Mouse (Mus musculus) forebrain, embryonic 13.5 days (tissue): Measurements from ENCODE around the gene Slc27a5. TPM values are rescaled to one million over a fixed set of nuclear protein-coding genes. Genes with fewer than 3 reads are reported as not detected.
A peak's percentile ranks its signal among the peaks of the same experiment; 100 is the strongest.

ENCODE experiments used
- ATAC-seq: fragments of 200-750 bp; cut with Nextera tagmentation; 2 replicates; pipeline ENCODE4 v1.8.0; 2017
- H3K27ac ChIP-seq: fragments of 300-500 bp; sonication (generic); 2 replicates; pipeline ENCODE4 v1.5.1; 2015; ENCODE audit warnings: inconsistent platforms, mild to moderate bottlenecking, moderate library complexity
- H3K27me3 ChIP-seq: fragments of 300-500 bp; sonication (generic); 2 replicates; pipeline ENCODE4 v1.6.1; 2015; ENCODE audit warnings: mild to moderate bottlenecking, inconsistent platforms
- H3K36me3 ChIP-seq: fragments of 300-500 bp; sonication (generic); 2 replicates; pipeline ENCODE4 v1.6.1; 2015; ENCODE audit warnings: mild to moderate bottlenecking, inconsistent platforms; ENCODE audit not compliant: poor library complexity, severe bottlenecking
- H3K4me1 ChIP-seq: fragments of 300-500 bp; sonication (generic); 2 replicates; pipeline ENCODE4 v1.6.1; 2015; ENCODE audit warnings: inconsistent platforms
- H3K4me2 ChIP-seq: fragments of 300-500 bp; sonication (generic); 2 replicates; pipeline ENCODE4 v1.6.1; 2015; ENCODE audit warnings: inconsistent platforms, mild to moderate bottlenecking, moderate library complexity
- H3K4me3 ChIP-seq: fragments of 300-500 bp; sonication (generic); 2 replicates; pipeline ENCODE4 v1.5.1; 2015; ENCODE audit warnings: mild to moderate bottlenecking, inconsistent platforms
- H3K9ac ChIP-seq: fragments of 300-500 bp; sonication (generic); 2 replicates; pipeline ENCODE4 v1.6.1; 2015; ENCODE audit warnings: mild to moderate bottlenecking, inconsistent platforms
- H3K9me3 ChIP-seq: fragments of 300-500 bp; sonication (generic); replicated peaks from 2 replicates; pipeline ENCODE4 v1.6.1; 2016; ENCODE audit warnings: inconsistent platforms
- WGBS: fragments of 180-500 bp; shearing (Covaris S2); methylation state at CpG from one replicate; pipeline ENCODE4 v1.1.7; 2015; 5-methylcytosine and 5-hydroxymethylcytosine counted together
- polyA plus RNA-seq: library from polyadenylated mRNA; unstranded; fragments of >200 nt; fragmentation: Nextera tagmentation; extraction: Ambion mirVana; gene quantifications from 2 replicates; pipeline ENCODE4 v1.2.1, GENCODE M21; 2015

Gene Slc27a5
- polyA plus RNA-seq, 1 experiment from 2014 or later: 0.12 TPM

DNA sequence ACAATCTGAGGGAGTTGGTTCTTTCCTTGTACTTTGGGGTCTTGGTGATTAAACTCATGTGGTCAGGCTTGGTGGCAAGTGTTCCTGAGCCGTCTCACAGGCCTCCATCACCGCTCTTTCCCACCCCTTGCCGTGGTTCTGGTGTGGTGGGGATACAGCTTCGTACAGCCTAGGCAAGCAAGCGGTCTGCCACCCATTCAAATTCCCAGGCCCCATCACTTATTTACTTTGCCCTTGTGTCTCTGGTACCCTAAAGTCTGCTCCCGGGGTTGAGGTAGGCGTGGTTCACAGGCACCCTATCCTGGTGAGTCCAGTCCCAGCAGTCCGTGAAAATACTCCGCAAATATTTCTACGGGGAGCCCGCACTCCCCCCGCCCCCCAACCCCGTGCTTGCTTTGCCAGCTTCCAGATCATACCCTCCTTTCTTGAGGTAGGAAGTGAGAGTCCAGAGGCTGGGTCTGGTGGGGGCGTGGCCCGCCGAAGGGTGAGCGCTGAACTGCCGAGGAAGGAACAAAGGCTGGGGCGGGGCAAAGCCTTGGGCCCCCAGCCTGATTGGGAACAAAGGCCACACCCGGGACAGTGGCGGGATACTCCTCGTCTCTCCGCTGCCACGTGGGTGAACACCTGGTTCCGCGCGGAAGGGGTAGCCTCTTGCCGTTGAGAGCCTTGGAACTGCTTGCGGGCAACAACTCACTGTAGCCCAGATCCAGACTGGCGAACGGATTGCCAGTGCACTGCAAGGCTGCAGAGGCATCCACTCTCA, 25.0 kb upstream of the Slc27a5 start:
- Histone ChIP-seq H3K4me3 (peak overlapping the region; percentile 92), H3K36me3 (peaks cover 27% of the 10 kb centered on the region), H3K9ac (peak overlapping the region; percentile 98), H3K4me2 (peak overlapping the region; percentile 80), H3K27me3 (no peaks in the 10 kb centered on the region), H3K4me1 (peaks cover 32% of the 10 kb centered on the region), H3K9me3 (no peaks in the 10 kb centered on the region), H3K27ac (peak overlapping the region; percentile 99)
- peak; percentile 44 for ATAC-seq
- 3% methylated on average over 31 of the region's 31 CpGs for WGBS

DNA sequence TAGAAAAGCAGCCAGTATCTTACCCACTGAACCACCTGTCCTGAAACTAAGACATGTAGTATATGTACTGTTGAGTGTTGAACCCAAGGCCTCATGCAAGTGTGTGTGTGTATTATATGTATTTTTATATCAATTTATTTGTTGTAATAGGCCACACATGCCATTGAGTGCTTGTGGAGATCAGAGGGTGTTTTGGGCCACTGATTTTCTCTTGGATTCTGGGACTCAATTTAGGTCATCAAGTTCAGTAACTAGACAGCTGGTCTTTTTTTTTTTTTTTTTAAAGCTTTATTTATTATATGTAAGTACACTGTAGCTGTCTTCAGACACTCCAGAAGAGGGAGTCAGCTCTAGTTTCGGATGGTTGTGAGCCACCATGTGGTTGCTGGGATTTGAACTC, 17.2 kb upstream of the Slc27a5 start:
- Histone ChIP-seq H3K9me3 (no peaks in the 10 kb centered on the region), H3K4me3 (no peak overlapping the region), H3K4me1 (peaks cover 5% of the 10 kb centered on the region), H3K9ac (no peak overlapping the region), H3K4me2 (no peak overlapping the region), H3K27me3 (no peaks in the 10 kb centered on the region), H3K27ac (no peak overlapping the region), H3K36me3 (no peaks in the 10 kb centered on the region)
- 86% methylated on average over 1 of the region's 1 CpGs for WGBS
- no peak for ATAC-seq

DNA sequence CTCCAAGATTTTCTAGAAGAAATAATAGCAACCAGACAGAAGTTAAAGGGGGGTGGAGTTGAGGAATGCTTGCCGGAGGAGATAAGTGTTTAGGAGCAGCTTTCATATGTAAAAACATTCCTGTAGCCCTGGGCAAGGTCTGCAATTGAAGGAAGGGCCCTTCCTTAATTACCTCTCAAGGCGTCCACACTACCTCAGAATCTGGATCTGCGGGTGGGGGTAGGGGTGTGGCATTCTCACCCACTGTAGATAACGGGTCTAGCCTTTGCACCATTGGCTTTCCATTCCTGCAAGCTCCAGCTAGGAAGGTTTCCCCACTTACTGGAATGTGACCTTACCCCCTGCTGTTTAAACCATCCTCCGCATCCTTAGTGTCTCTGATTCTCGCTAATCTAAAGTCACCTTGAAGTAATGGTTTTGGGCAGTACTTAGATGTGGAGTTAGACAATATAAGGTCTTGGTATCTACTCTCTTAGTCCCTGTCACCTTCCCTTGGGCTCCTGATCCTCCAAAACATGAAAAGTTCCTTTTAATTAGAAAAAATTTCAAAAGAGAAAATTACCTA, 16.4 kb upstream of the Slc27a5 start:
- H3K27ac ChIP-seq: no peak overlapping the region
- no peaks in the 10 kb centered on the region for H3K27me3 ChIP-seq
- H3K36me3 ChIP-seq: no peaks in the 10 kb centered on the region
- no peaks in the 10 kb centered on the region for H3K9me3 ChIP-seq
- 40% methylated on average over 6 of the region's 6 CpGs for WGBS
- H3K4me3 ChIP-seq: no peak overlapping the region
- no peak for ATAC-seq
- H3K9ac ChIP-seq: no peak overlapping the region
- H3K4me2 ChIP-seq: no peak overlapping the region
- peaks cover 6% of the 10 kb centered on the region for H3K4me1 ChIP-seq

DNA sequence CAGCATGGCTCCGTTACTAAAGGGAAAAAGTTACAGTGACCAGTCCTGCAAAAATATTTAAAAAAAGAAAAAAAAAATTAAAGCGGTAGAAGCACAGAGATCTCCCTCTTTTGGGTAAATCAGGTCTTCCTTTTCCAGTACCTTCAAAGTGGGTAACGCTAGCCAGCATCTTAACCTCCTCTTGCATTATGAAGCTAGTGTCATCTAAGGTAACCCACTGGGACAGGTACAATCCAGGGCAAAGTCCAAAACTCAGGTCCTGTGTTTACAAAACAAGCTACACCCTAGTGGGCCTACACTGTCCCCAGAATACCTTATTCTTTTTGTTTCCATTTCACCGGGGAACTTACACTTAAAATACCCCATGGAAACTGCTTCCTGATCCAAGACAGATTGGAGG, 15.7 kb upstream of the Slc27a5 start:
- ATAC-seq: no peak
- no peak overlapping the region for H3K9ac ChIP-seq
- H3K9me3 ChIP-seq: no peaks in the 10 kb centered on the region
- no peak overlapping the region for H3K4me3 ChIP-seq
- no peak overlapping the region for H3K4me2 ChIP-seq
- 74% methylated on average over 4 of the region's 4 CpGs for WGBS
- no peak overlapping the region for H3K27ac ChIP-seq
- peaks cover 10% of the 10 kb centered on the region for H3K4me1 ChIP-seq
- no peaks in the 10 kb centered on the region for H3K27me3 ChIP-seq
- no peaks in the 10 kb centered on the region for H3K36me3 ChIP-seq

DNA sequence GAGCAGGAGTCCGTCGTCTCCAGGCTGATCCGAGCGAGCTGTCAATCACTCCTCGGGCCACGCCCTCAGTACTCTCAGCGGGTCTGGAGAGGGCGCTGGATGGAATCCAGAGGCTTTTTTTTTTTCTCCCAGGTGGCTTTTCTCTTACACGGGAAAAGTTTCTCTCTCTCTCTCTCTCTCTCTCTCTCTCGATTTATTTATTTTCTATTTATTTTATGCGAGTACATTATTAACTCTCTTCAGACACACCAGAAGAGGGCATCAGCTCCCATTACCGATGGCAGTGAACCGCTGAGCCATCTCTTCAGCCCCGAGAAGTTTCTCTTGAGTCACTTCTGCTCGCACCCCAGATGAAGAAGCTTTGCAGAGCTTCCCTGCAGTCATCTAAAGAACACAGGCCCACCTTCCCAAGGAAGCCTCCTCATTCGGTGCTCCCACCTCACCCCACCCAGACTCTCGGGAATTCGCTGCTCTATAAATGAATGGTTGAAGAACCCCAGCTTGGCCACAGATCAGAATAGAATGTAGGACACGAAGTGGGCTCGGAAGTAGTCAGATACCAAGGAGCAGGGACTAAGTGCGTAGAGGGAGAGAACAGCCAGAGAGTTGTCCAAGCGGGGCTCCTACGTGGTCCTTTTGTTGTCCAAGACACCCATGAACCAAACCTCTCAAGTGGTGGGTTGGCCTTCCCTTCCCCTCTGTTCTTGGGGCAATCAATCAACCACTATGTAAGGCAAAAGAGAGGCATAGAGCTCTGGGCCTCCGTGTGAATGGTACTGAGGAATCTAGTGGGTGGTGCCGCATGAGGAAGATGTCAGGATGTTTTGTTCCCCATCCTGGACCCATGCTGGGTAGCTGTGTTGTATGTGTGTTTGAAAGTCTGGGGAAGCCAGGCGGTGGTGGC, 12.3 kb upstream of the Slc27a5 start, which contains the start of gene Zbtb45:
Gene Zbtb45, minus strand, starts transcription at position 30 of the 904 bp plus-strand sequence.
- WGBS: 11% methylated on average over 26 of the region's 26 CpGs
- Histone ChIP-seq H3K4me1 (peaks cover 26% of the 10 kb centered on the region), H3K4me2 (peak within 1 kb of the TSS; percentile 74), H3K4me3 (peak within 1 kb of the TSS; percentile 69), H3K9me3 (no peaks in the 10 kb centered on the region), H3K36me3 (peaks cover 28% of the 10 kb centered on the region), H3K27ac (peak within 1 kb of the TSS; percentile 94), H3K27me3 (0 out of 2 replicates have a peak, but pooled peaks cover 3% of the 10 kb centered on the region), H3K9ac (peak within 1 kb of the TSS; percentile 84)
- no peak for ATAC-seq

DNA sequence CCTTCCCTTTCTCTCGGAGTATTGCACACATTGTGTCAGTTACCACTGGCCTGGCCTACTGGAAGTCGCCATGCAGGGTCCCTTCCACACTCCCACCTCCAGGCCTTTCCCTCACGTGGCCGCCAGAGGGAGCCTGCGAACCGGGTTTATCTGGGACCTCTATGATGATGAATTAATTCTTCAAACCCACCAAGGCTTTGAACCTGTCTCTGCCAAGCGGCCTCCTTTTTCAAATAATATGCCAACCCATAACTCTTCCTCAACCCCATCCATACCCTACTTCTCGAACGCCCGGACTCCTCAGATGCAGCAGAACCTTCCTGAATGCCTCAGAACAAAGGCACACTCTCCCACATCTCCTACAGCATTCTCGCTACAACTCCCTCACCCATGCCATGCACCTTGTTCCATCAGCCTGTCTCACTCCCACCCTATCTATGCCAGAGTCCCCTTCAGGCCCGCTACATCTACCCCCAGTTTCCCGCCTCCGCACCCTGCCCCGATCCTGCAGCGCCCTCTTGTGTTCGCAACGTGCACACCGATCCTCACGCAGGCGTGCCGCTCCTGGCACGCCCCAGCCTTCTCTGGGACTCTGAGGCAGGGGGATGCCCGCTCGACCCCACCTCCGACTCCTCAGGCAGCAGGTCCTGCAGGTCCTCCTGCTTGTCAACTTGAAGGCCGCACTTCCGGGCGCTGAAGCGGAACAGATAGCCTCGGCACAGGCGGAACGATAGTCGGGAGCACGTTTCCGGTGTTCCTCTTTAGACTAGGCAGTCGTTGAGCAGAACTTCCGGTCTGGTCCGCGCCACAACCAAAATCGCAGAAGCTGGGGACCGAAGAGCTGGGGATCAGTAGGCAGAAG, 11.4 kb upstream of the Slc27a5 start:
- peaks cover 34% of the 10 kb centered on the region for H3K36me3 ChIP-seq
- 0 out of 2 replicates have a peak, but pooled peaks cover 3% of the 10 kb centered on the region for H3K27me3 ChIP-seq
- under 1% methylated on average over 42 of the region's 42 CpGs for WGBS
- peak; percentile 93 for ATAC-seq
- peak overlapping the region; percentile 69 for H3K4me3 ChIP-seq
- peaks cover 26% of the 10 kb centered on the region for H3K4me1 ChIP-seq
- no peaks in the 10 kb centered on the region for H3K9me3 ChIP-seq
- peak overlapping the region; percentile 94 for H3K27ac ChIP-seq
- H3K9ac ChIP-seq: peak overlapping the region; percentile 84
- H3K4me2 ChIP-seq: peak overlapping the region; percentile 74

DNA sequence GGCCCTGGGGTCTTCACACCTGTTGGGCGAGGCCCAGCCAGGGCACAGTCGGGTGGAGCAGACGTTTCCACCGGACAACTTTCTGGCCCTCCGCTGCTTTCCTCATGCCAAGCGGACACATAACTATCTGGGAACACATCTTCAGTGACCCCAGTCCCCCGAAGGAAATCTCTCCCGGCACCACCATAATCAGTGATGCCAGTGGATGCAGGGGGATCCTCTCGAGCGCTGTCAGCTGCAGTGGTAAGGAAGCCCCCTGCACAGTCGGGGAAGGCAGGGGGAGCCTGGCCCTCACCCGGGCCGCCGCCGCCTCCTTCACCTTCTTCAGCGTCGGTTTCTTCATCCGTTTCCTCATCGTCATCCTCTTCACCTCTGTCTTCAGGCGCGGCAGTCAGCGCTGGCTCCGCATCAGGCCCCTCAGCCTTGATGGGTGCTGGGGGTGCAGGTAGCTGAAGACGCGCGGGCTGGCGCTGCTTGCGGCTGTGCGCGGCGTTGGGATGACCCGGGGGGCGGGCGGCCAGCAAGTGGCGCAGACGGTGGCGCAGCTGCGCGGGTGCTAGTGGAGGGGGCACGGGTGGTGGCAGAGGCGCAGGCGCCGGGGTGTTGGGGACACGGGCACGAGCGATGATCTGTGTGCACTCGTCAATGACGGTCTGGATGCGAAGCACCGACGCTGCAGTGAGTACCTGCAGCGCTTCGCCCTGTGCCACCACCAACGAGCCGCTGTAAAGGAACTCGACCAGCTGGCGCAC, 9.5 kb upstream of the Slc27a5 start:
- Histone ChIP-seq H3K27me3 (0 out of 2 replicates have a peak, but pooled peaks cover 3% of the 10 kb centered on the region), H3K4me3 (peak overlapping the region; percentile 4; the same call in 1 of the 2 replicates), H3K4me1 (peaks cover 26% of the 10 kb centered on the region), H3K4me2 (peak overlapping the region; percentile 74), H3K9ac (peak overlapping the region; percentile 84), H3K27ac (no peak overlapping the region), H3K36me3 (peaks cover 45% of the 10 kb centered on the region), H3K9me3 (no peaks in the 10 kb centered on the region)
- 37% methylated on average over 57 of the region's 57 CpGs for WGBS
- no peak for ATAC-seq

DNA sequence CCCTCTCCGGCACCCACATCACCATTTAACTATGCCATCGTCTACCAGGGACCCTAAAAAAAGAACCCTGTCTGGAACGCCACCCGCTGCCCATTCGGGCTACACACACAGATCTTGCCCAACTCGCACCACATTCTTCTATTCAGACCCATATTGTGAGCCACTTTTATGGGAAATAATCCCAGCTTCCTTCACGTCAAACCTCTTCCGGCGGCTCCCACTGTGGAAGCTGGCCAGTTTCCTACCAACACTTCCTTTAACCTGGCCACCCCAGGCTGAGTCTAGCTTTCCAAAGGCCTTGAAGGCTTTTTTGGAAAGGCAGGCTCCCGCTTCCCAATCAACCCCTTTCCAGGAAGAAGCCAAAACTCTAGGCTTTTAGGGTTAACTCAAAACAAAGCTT, 8.5 kb upstream of the Slc27a5 start:
- Histone ChIP-seq H3K4me2 (no peak overlapping the region), H3K27ac (no peak overlapping the region), H3K4me1 (peaks cover 26% of the 10 kb centered on the region), H3K9ac (no peak overlapping the region), H3K9me3 (no peaks in the 10 kb centered on the region), H3K4me3 (no peak overlapping the region), H3K27me3 (0 out of 2 replicates have a peak, but pooled peaks cover 3% of the 10 kb centered on the region), H3K36me3 (peaks cover 45% of the 10 kb centered on the region)
- WGBS: 89% methylated on average over 10 of the region's 10 CpGs
- no peak for ATAC-seq

DNA sequence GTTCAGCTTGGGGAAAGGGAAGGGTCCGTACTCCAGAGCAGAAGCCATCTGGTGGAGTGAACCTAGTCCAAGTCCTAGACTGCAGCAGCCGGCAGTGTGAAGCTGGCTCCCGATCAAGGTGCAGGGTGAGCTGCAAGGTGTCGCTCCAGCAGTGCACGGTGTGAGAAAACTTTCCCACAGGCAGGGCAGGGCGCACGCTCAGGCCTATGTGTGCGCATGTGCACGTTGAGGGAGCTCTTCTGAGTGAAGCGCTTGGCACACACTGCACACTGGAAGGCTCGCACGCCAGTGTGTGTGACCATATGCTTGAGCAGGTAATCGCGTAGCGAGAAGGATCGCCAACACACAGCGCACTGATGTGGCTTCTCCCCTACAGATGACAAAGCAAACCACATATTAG, 8.0 kb upstream of the Slc27a5 start:
- 0 out of 2 replicates have a peak overlapping the region, but pooled peaks have one; percentile 22 for H3K9ac ChIP-seq
- no peak for ATAC-seq
- WGBS: 84% methylated on average over 17 of the region's 17 CpGs

DNA sequence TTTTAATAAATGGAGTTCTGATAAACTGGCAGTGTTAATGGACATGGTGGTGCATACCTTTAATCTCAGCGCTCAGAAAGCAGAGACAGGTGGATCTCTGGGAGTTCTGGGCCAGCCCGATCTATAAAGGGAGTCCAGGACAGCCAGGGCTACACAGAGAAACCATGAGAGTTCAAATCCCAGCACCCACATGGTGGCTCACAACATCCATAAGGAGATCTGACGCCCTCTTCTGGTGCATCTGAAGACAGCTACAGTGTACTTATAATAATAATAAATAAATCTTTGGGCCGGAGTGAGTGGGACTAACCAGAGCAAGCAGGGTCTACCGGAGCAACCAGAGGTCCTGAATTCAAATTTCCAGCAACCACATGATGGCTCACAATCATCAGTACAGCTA, 5.4 kb upstream of the Slc27a5 start:
- ATAC-seq: no peak
- WGBS: 77% methylated on average over 5 of the region's 5 CpGs

More for the DNA sequence above, 8.0 kb upstream of the Slc27a5 start:
- Histone ChIP-seq H3K9me3 (no peaks in the 10 kb centered on the region), H3K4me1 (peaks cover 26% of the 10 kb centered on the region), H3K4me2 (no peak overlapping the region), H3K27ac (no peak overlapping the region), H3K36me3 (peaks cover 45% of the 10 kb centered on the region), H3K27me3 (0 out of 2 replicates have a peak, but pooled peaks cover 3% of the 10 kb centered on the region), H3K4me3 (no peak overlapping the region)

More for the DNA sequence above, 5.4 kb upstream of the Slc27a5 start:
- no peak overlapping the region for H3K27ac ChIP-seq
- H3K9ac ChIP-seq: no peak overlapping the region
- H3K4me2 ChIP-seq: no peak overlapping the region
- no peak overlapping the region for H3K4me3 ChIP-seq
- H3K9me3 ChIP-seq: no peaks in the 10 kb centered on the region
- H3K4me1 ChIP-seq: peaks cover 14% of the 10 kb centered on the region
- H3K36me3 ChIP-seq: peaks cover 45% of the 10 kb centered on the region
- 0 out of 2 replicates have a peak, but pooled peaks cover 3% of the 10 kb centered on the region for H3K27me3 ChIP-seq
